Mouse (Mus musculus): ENCODE data around the gene Arhgap11a.

GRCm38 (mm10) chr2:113795186-113795585 lies 53.3 kb downstream of the Arhgap11a start:
- TF ChIP-seq POLR2A (IDR thresholded peaks at IDR 0.05; ENCODE audit: extremely low read depth, insufficient read depth, low read length) (no peak), CTCF (IDR thresholded peaks at IDR 0.05; ENCODE audit: low read depth, low read length) (no peak)

Measured in liver, adult 2 months (tissue).